Mouse (Mus musculus): ENCODE measurements at regions not wholly inside any gene's neighbourhood (a gene's known extent, or its start where the extent isn't known, plus 50 kb on each side); places are given as distances from the start of the nearest gene placed in this dataset.

- no peak for DNase-seq (ENCODE audit: low read depth, low spot score)
- 72% methylated on average over 8 of the region's 8 CpGs for WGBS
Measured at GRCm38 (mm10) chr12:26815771-26816170, 346.8 kb downstream of the Cmpk2 start.

DNA sequence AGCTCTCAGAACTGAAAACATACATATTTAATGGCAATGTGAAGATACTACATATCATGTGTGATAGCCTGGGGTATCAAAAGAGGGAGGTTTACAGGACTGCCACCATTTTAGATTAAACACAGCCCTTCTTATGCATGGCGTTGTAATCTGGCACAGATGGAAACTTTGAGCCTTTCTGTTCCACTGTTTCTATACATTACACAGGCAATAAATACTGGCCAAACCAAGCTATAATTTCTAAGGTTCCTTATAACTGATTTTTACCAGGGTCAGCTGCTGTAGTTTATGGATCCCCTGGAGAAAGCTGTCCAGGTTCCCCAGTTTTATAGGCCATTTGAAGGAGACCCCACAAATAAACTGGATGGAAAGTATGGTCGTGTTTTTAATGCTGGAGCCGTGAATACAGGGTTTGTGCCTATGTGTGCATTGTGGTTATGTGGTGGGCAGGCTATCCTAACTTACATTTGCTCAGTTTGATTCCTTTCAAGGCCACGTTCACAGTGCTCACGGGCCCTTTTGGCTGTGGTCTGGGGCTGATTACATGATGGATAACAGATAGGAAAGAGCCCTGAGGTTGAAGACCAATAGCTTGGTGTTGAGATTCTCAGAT, 341.7 kb downstream of the Cmpk2 start:
- 64% methylated on average over 5 of the region's 5 CpGs for WGBS
- DNase-seq (ENCODE audit: low read depth, low spot score) = no peak

- WGBS = 1% methylated on average over 4 of the region's 4 CpGs
- DNase-seq (ENCODE audit: low read depth, low spot score) = no peak
Measured at GRCm38 (mm10) chr12:26809670-26810069, 340.7 kb downstream of the Cmpk2 start.

GRCm38 (mm10) chr12:26802542-26802941, 333.5 kb downstream of the Cmpk2 start:
- DNase-seq (ENCODE audit: low read depth, low spot score) = no peak
- 84% methylated on average over 5 of the region's 5 CpGs for WGBS

DNA sequence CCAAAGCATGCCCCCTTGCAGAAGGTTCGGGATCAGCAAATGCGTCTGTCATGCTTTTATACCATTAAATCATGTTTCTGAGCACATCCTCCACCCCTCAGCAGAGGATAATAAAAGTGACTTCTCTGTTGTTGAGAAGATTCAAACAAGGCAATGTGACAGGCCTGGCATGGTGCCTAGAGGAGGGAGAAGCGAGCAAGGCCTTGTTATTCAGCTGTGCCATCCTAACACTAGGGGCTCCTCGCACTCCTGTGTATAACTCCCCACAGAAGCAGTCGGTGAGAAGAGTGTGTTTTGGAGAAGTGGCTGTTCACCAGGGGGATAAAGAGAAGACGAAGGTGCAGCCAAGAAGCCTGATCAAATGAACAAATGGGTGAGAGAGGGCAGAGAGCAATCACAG, 330.3 kb downstream of the Cmpk2 start:
- 74% methylated on average over 6 of the region's 6 CpGs for WGBS
- no peak for DNase-seq (ENCODE audit: low read depth, low spot score)

DNA sequence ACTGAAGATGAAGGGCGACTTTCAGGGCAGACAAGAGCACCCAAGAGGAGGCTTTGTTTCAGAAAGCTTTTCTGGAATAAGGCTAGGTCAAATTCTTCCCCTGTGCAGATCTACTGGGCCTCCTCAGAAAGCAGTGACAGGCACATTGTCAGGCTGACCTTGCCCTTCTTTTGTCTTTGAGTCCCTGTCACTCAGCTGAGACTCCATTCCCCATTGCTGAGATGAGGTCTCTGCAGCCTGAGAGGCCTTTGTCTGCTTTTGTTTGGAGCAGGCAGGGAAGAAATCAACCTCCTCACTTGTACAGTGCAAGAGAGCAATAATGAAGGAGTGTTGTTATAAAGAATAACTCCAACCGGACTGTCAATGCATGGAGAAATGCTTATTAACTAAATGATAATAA, 327.4 kb downstream of the Cmpk2 start:
- DNase-seq (ENCODE audit: low read depth, low spot score) = no peak
- WGBS = 75% methylated on average over 2 of the region's 2 CpGs

- WGBS = 91% methylated on average over 10 of the region's 10 CpGs
- DNase-seq (ENCODE audit: low read depth, low spot score) = no peak
Measured at GRCm38 (mm10) chr12:26789336-26789846, 320.4 kb downstream of the Cmpk2 start.

- WGBS = 66% methylated on average over 2 of the region's 2 CpGs
- DNase-seq (ENCODE audit: low read depth, low spot score) = no peak
Measured at GRCm38 (mm10) chr12:26785550-26785949, 316.5 kb downstream of the Cmpk2 start.

- 85% methylated on average over 3 of the region's 3 CpGs for WGBS
- DNase-seq (ENCODE audit: low read depth, low spot score) = no peak
Measured at GRCm38 (mm10) chr12:26784426-26784825, 315.4 kb downstream of the Cmpk2 start.

DNA sequence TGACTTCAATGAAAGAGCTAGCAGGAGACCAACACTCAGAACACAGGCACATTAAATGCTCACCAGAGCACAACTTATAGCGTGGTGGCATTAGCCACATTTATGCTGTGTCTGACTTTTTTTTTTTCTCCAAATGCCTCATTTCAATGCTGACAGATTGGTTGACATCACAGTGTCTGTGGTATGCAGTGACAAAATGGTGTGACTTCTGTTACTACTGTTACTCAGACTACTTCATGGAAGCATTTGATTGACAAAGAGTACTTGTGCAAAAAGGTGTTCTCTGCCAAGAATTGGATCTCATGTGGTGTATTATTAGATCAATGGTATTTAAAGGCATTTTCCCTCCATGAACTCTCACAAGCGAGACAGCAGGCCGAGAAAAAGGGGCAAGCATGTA, 314.8 kb downstream of the Cmpk2 start:
- 81% methylated on average over 3 of the region's 3 CpGs for WGBS
- DNase-seq (ENCODE audit: low read depth, low spot score) = no peak

DNA sequence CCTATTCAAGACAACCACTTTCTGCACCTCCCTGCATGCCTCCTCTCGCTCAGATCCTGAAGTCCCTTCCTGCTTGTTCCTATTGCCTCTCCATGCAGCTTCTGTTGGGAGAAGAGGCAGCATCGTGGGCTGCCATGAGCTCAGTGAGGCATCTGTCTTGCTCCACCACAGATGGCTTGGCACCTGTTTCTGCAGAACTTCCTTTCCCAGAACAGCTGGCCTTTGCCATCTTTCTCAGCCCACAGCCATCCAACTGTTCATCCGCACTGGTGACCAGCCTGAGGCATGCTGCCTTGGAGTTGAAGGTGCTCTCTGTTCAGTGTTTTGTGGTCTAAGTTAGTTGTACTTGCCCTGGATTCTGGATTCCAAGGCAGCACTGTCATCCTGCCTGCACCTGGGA, 312.5 kb downstream of the Cmpk2 start:
- DNase-seq (ENCODE audit: low read depth, low spot score) = no peak

GRCm38 (mm10) chr12:26778796-26779195, 309.8 kb downstream of the Cmpk2 start:
- 56% methylated on average over 3 of the region's 3 CpGs for WGBS
- DNase-seq (ENCODE audit: low read depth, low spot score) = no peak

More for the DNA sequence above, 312.5 kb downstream of the Cmpk2 start:
- 79% methylated on average over 3 of the region's 3 CpGs for WGBS

DNA sequence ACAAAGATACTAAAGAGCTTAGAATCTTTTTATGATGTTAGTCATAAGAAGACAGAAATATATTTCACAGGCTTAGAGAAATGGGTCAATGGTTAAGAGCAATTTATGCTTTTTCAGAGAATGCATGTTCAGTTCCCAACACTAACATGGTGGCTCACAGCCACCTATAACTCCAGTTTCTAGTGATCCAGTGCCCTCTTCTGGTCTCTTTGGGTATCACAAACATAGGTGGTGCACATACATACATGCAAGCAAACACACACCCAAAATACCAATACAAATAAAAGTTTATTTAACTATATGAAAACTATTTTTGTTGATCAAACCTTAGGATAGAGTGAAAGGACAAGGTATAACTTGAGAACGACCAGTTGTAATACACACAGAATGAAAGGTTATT, 308.0 kb downstream of the Cmpk2 start:
- no peak for DNase-seq (ENCODE audit: low read depth, low spot score)
- 87% methylated on average over 1 of the region's 1 CpGs for WGBS

- DNase-seq (ENCODE audit: low read depth, low spot score) = no peak
- WGBS = 85% methylated on average over 2 of the region's 2 CpGs
Measured at GRCm38 (mm10) chr12:26774016-26774415, 305.0 kb downstream of the Cmpk2 start.

GRCm38 (mm10) chr12:26770753-26771583, 302.0 kb downstream of the Cmpk2 start:
- DNase-seq (ENCODE audit: low read depth, low spot score) = no peak
- WGBS = 61% methylated on average over 1 of the region's 1 CpGs

- WGBS = 24% methylated on average over 3 of the region's 3 CpGs
Measured at GRCm38 (mm10) chr12:26767551-26767950, 298.5 kb downstream of the Cmpk2 start.

DNA sequence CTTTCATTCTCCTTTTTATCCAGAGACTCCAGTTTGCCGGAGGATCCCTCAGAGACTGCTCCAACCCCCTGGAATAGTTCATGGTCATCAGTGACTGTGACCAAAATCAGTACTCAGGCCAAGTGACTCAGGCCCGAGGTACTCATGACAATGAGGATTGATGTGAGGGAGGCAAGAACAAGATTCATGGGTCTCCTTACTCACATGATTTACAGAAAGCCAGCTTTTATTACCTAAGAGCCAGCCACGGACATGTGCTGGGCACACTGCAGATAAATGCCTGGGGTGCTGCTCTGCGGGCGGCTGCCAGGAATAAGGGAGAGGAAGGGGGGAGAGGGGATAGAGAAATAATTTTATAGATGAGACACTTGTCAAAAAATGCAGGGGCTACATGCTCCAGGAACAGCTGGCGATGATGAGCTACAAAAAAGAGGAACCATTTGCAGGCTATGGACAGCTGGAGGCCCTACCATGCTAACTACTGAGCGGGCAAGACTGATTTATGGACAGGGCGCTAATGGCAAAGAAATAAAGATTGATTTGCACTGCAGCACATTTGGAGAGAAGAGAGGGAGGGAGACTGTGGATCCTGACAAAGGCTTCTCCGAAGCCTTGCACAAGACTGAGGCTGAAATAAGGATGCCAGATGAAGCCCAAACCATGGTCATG, 289.8 kb downstream of the Cmpk2 start:
- 69% methylated on average over 9 of the region's 9 CpGs for WGBS

More at GRCm38 (mm10) chr12:26767551-26767950, 298.5 kb downstream of the Cmpk2 start:
- no peak for DNase-seq (ENCODE audit: low read depth, low spot score)

GRCm38 (mm10) chr12:26756284-26756683, 287.3 kb downstream of the Cmpk2 start:
- 42% methylated on average over 2 of the region's 2 CpGs for WGBS
- no peak for DNase-seq (ENCODE audit: low read depth, low spot score)

More for the DNA sequence above, 289.8 kb downstream of the Cmpk2 start:
- no peak for DNase-seq (ENCODE audit: low read depth, low spot score)

- no peak for DNase-seq (ENCODE audit: low read depth, low spot score)
- 87% methylated on average over 2 of the region's 2 CpGs for WGBS
Measured at GRCm38 (mm10) chr12:26754611-26755010, 285.6 kb downstream of the Cmpk2 start.

DNA sequence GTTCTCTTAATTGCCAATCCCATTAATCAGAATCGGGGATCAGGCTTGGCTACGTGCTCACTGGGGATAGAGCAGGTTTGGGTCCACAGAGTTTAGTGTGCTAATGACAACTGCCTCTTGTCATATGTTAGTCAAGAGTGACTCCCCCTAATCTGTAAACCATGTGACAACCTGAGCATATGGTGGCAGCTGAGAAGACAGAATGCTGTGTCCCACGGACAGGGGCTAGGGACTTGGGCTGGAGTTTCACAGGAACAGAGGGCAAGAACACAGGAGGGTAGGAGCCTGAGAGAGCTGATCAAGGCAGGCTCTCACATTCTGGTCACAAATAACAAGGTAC, 265.5 kb downstream of the Cmpk2 start:
- 29% methylated on average over 3 of the region's 3 CpGs for WGBS
- no peak for DNase-seq (ENCODE audit: low read depth, low spot score)
